Mouse (Mus musculus) urinary bladder, postnatal 14 days (tissue): ENCODE measurements at regions not wholly inside any gene's neighbourhood (a gene's known extent, or its start where the extent isn't known, plus 50 kb on each side); places are given as distances from the start of the nearest gene placed in this dataset.
A peak's percentile ranks its signal among the peaks of the same experiment; 100 is the strongest.
"Not testable (repeated sequence)": the region's sequence is repeated elsewhere in the genome, so short reads cannot be mapped to it uniquely, and the experiment has no call there.

Experiments
- DNase-seq: peaks from one replicate; pipeline ENCODE4 v3.0.0; 2021; ENCODE audit warnings: low spot score

DNA sequence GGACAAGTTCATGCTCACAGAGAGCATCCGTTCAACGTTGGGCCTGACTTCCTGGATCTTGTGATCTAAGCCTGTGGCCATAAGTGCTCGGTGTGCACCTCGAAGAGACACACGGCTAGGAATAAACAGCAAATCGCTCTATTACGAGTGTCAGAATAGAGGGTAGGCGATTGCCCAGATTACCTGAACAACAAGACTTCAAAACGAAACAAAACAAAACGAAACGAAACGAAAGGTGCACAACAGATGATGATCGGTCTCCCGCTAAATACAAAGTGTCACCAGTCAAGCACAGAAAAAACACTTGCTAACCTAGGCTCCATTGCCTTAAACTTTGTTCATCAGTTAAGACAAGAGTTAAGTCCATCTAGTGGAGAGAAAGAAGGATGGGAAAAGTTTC is 67.4 kb downstream of the Pdia4 start:
- not testable (repeated sequence) for DNase-seq

DNA sequence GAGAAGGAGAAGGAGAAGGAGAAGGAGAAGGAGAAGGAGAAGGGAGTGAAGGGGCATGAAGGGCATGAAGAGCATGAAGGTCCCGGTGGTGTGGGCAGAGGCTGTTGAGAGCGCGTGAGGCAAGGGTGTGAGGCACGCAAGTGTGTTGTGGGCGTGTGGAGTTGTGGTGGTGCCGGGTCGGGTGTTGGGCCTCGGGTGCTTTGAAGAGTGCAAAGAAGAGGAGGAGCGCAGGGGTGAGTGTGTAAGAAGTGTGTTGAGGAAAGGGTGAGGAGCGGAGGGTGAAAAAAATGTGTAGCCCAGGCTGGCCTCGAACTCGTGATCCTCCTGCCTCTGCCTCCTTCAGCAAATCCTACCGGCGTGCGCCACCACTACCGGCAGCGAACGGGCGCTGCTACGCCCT is 69.4 kb downstream of the Pdia4 start:
- DNase-seq: not testable (repeated sequence)

DNA sequence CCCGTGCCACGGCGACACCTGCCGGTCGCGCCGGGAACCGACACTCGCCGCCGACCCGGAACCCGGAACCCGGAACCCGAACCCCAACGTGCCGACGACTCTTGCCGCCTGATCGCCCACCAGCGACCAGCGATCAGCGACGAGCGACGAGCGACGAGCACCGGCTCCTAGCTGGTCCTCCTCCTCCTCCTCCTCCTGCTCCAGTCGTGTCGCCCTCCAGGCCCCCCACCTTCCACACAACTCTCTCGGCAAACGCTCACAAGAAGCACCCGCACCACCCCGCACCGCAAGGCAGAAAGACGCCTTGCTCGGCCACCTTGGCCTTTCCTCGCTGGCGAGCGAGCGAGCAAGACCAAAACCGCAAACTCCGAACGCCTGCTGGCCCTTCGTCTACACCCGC is 73.0 kb downstream of the Pdia4 start:
- not testable (repeated sequence) for DNase-seq

DNA sequence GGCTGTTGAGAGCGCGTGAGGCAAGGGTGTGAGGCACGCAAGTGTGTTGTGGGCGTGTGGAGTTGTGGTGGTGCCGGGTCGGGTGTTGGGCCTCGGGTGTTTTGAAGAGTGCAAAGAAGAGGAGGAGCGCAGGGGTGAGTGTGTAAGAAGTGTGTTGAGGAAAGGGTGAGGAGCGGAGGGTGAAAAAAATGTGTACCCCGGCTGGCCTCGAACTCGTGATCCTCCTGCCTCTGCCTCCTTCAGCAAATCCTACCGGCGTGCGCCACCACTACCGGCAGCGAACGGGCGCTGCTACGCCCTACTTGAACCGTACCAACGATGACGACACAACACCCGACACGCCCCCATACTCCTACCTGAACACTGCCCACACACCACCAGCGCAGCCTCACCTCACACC is 73.5 kb downstream of the Pdia4 start:
- DNase-seq: peak; percentile 57

DNA sequence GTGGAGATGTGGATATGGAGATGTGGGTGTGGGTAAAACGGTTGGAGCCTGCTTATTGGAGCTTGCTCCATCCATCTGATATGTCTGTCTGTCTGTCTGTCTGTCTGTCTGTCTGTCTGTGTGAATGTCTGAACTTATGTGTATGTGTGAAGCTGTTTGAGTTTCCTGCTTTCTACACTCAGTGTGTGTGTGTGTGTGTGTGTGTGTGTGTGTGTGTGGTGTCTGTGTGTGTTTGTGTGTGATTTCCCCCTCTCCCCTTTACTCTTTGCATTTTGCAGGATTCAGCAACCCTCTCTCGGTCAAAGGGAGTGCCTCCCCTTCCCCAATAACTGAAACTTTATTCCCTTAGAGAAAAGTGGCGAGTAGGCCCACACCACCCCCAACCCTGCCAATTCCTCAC is 75.3 kb downstream of the Pdia4 start:
- DNase-seq: not testable (repeated sequence)
